Mouse (Mus musculus) liver, postnatal 0 days (tissue): ENCODE measurements around the gene Naxe.

Source experiments
- CTCF ChIP-seq: sonication (generic); IDR thresholded peaks from 2 replicates; pipeline ENCODE4 v1.5.1; 2016; ENCODE audit warnings: antibody characterized with exemption, low read depth
- EP300 ChIP-seq: IDR thresholded peaks from 2 replicates; pipeline ENCODE4 v1.6.1; 2016; ENCODE audit warnings: antibody characterized with exemption, low read depth, mild to moderate bottlenecking

- no peak for TF ChIP-seq CTCF
- no peak for TF ChIP-seq EP300
Measured at GRCm38 (mm10) chr3:88102611-88103010, 44.3 kb upstream of the Naxe start.
